7 mouse cellular contexts compared by ENCODE assay signal in the genomic region with DNA sequence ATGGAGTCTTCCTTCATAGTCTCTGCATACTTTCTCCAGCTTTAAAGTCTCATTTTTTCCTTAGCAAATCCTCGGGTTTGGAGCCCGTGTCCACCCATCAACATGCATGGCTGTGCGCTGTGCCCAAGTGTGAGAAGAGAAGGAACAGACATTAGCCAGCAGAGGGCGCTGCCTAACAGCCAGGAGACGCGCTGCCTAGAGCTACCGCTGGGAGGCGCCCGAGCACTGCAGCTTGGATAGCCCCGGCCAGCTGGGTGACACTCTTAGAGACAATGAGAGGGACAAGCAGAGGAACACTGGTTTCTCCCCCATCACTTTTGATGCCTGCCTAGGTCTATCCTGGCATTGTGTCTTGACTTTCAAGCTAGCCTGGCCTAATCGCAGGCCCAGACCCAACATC. TPM values are rescaled to one million over a fixed set of nuclear protein-coding genes. Genes with fewer than 3 reads are reported as not detected.
DNase-seq lines count a peak whose midpoint lies in the region; ATAC-seq lines count a peak whose summit lies in the region.

No protein-coding gene starts in this region.

- no peak overlapping the region for H3K4me2 ChIP-seq in embryonic facial prominence, embryonic 12.5 days (replicated peaks)
- H3K4me2 ChIP-seq in limb, embryonic 12.5 days = 0 out of 2 replicates have a peak overlapping the region, but pooled peaks have one; percentile 27
- H3K4me2 ChIP-seq in midbrain, embryonic 15.5 days = peak overlapping the region; percentile 25

- no peaks in the 10 kb centered on the region for H3K4me1 ChIP-seq in embryonic facial prominence, embryonic 12.5 days
- H3K4me1 ChIP-seq in limb, embryonic 12.5 days (replicated peaks) = no peaks in the 10 kb centered on the region
- H3K4me1 ChIP-seq in midbrain, embryonic 15.5 days = 0 out of 2 replicates have a peak, but pooled peaks cover 6% of the 10 kb centered on the region

- H3K27me3 ChIP-seq in embryonic facial prominence, embryonic 12.5 days = no peaks in the 10 kb centered on the region
- no peaks in the 10 kb centered on the region for H3K27me3 ChIP-seq in limb, embryonic 12.5 days
- no peaks in the 10 kb centered on the region for H3K27me3 ChIP-seq in midbrain, embryonic 15.5 days (replicated peaks)

- H3K9ac ChIP-seq in embryonic facial prominence, embryonic 12.5 days = no peak overlapping the region
- H3K9ac ChIP-seq in limb, embryonic 12.5 days (replicated peaks) = no peak overlapping the region
- H3K9ac ChIP-seq in midbrain, embryonic 15.5 days = no peak overlapping the region

- no peaks in the 10 kb centered on the region for H3K36me3 ChIP-seq in embryonic facial prominence, embryonic 12.5 days
- no peaks in the 10 kb centered on the region for H3K36me3 ChIP-seq in limb, embryonic 12.5 days
- H3K36me3 ChIP-seq in midbrain, embryonic 15.5 days (replicated peaks) = no peaks in the 10 kb centered on the region

- 0 out of 2 replicates have a peak, but pooled peaks have one; percentile 52 for ATAC-seq in embryonic facial prominence, embryonic 12.5 days (ENCODE audit: insufficient number of reproducible peaks, insufficient read depth, low FRiP score, low TSS enrichment)
- peak; percentile 55 for ATAC-seq in limb, embryonic 12.5 days (ENCODE audit: insufficient number of reproducible peaks, insufficient read depth, low FRiP score, low TSS enrichment, low read depth)
- ATAC-seq in midbrain, embryonic 15.5 days (replicated peaks) = peak; percentile 76

- H3K27ac ChIP-seq in embryonic facial prominence, embryonic 12.5 days = no peak overlapping the region
- no peak overlapping the region for H3K27ac ChIP-seq in limb, embryonic 12.5 days
- H3K27ac ChIP-seq in midbrain, embryonic 15.5 days = no peak overlapping the region

- H3K9me3 ChIP-seq in embryonic facial prominence, embryonic 12.5 days = no peaks in the 10 kb centered on the region
- no peaks in the 10 kb centered on the region for H3K9me3 ChIP-seq in limb, embryonic 12.5 days
- no peaks in the 10 kb centered on the region for H3K9me3 ChIP-seq in midbrain, embryonic 15.5 days

- H3K4me3 ChIP-seq in embryonic facial prominence, embryonic 12.5 days = no peak overlapping the region
- H3K4me3 ChIP-seq in limb, embryonic 12.5 days (replicated peaks) = no peak overlapping the region
- H3K4me3 ChIP-seq in midbrain, embryonic 15.5 days = no peak overlapping the region

- DNase-seq in adrenal gland, postnatal 14 days = peak; percentile 94
- peak; percentile 91 for DNase-seq in heart, adult 8-10 months (ENCODE audit: low spot score)
- peak; percentile 71 to 88 for DNase-seq in kidney, adult 8-10 months
- peak; percentile 68 to 85 for DNase-seq in spleen, adult 18-20 months

- 8% methylated on average over 11 of the region's 11 CpGs for WGBS in embryonic facial prominence, embryonic 12.5 days
- 12% methylated on average over 11 of the region's 11 CpGs for whole genome bisulfite sequencing in limb, embryonic 12.5 days
- 7% methylated on average over 11 of the region's 11 CpGs for WGBS in midbrain, embryonic 15.5 days

RNA-seq across cellular contexts. Expression of a gene that starts 46.0 kb away (rescaled TPM):
- 33.7 and 42.9 TPM in 2 replicates for total RNA-seq in adrenal gland, postnatal 14 days (2021)
- 118 and 123 TPM in 2 replicates for polyA plus RNA-seq in embryonic facial prominence, embryonic 12.5 days (2016; fragmentation: Nextera tagmentation; extraction: Ambion mirVana)
- 10 to 100 TPM; 18.8 to 21.3 (median 20.1) TPM for total RNA-seq in heart, adult 8-10 months (2022)
- polyA plus RNA-seq in limb, embryonic 12.5 days (2016; fragmentation: Nextera tagmentation; extraction: Ambion mirVana) = 140 and 142 TPM in 2 replicates
- 27.9 and 32.1 TPM in 2 replicates for polyA plus RNA-seq in midbrain, embryonic 15.5 days (2015; fragmentation: Nextera tagmentation; extraction: Ambion mirVana)
